Mouse (Mus musculus): ENCODE results near the gene Dgcr6. TPM values are rescaled to one million over a fixed set of nuclear protein-coding genes. Genes with fewer than 3 reads are reported as not detected.
"Not testable (repeated sequence)": the region's sequence is repeated elsewhere in the genome, so short reads cannot be mapped to it uniquely, and the experiment has no call there.

Gene Dgcr6
- total RNA-seq (2021), result 10 to 100 TPM; 66.1 to 70.8 TPM

DNA sequence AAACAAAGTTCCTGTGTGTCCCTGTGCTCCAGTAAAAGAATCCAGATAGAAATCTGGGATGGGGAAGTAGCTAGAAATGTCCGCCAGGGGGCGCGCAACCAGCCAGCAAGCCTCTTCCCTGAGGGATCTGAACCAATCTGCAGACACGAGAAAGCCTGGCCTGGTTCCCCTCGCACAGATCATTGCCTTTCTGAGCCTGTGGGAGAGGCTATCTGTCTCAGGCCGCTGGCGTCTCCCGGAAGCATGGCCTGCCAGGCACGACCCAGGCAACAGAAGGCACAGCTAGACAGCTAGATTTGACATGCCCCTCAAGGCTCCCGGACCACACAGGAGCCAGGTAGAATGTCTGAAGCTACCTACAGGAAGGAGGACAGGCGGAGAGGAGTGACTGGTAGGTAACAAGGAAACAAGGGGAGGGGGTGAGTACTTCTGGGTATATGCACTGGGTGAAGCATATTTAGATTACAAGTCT is at the start of gene Dgcr6:
TSS of gene Dgcr6 (plus strand) at position 130 of the 472 bp plus-strand sequence.
- peak; percentile 74 to 77 for DNase-seq

DNA sequence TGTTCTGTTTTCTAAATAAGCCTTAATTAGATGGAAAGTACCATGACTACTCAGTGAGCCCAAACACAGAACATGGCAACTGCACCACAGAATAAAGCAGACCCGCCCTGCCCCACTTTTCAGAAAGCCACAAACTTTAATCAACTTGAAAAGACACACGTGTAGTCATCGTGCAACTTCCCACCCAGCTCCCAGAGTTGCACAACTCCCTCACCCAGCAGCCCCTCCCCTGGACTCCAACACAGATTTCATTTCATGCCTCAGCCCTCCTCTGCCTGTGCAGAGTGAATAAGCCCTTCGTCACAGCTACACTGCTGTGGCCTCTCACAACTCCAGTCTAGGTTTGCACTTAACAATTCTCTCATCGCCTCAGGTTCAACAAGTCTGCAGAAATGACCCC is 48.1 kb upstream of the Dgcr6 start:
- DNase-seq, result no peak

DNA sequence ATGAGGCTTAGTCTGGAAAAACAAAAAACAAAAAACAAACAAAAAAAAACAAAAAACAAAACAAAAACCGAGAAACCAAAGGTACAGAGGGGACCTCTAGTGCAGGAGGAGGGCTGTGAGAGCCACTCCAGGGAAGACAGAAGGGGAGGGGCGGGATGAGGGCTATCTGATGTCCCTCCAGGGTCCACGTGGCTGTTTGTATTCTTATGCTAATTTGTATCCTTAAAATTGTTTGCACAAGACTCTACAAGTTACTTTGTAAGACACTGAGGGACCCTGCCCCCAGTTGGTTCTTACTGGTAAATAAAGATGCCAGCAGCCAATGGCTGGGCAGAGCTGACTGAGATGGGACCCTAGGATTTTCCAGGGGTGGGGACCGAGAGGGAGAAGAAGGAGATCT is 45.6 kb upstream of the Dgcr6 start:
- DNase-seq, result no peak

DNA sequence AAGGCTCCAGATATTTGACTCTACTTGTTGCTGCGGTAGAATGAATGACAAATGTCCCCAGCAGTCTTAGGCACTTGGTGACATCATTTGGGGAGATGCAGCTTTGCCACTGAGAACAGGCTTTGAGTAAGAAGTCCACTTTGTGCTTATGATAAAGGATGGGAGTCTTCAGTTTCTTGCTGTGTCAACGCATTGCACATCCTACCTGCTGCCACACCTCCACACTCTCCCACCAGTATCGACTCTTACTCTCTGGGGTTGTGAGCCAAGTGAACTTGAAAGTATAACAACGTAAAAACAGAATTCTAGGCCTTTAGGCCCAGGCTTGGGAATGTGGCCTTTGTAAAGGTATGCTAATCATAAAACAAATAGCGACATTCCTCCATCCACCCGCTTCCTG is 41.6 kb upstream of the Dgcr6 start:
- DNase-seq, result no peak

DNA sequence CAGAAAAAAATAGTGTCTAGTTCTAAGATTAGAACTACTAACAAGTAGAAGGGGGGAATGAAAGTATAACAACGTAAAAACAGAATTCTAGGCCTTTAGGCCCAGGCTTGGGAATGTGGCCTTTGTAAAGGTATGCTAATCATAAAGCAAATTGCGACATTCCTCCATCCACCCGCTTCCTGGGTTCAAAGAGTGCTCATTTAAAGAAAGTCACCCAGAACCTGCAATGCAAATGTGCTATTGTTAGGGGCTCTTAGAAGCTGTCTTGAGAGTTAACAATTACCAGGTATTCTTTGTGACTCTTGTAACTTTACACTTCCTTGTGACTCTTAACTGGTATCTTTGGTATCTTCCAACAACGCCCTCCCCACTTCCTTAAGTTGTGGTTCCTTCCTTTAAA is 36.2 kb upstream of the Dgcr6 start:
- DNase-seq, result not testable (repeated sequence)

DNA sequence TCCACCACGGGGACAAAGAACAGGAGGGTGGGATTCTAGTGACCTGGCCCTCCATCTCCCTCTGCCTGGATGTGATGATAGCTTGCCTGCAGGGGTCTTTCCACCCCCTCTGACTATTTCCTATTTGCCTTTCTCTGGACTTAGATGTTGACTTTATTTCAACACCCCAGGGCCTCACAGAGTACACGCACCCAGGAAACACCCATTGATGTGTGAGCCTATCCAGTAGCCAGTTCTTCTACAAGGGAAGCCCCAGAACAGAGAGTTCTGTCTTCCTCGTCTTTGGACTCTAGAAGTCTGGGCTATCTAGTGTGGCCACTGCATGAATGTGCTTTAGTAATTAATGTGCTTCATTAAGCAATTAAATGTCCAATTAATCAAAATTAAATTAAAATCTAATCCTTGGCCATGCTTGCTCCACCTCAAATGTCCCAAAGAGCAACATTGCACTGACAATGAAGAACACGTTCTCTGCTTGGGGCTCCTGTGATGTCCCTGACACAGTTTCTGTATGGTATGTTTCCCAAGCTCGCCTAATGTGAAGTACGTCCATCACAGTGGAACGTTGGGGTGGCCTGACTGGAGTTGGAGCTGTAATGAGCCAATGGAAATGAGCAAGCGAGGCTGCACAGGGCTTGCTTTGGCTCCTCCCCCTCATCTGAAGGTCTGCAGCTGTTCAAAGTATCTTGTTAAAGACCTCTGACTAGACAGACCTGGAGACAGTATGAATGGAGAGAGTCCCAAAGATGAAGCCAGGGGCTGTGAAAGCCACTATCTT is 29.7 kb upstream of the Dgcr6 start:
- DNase-seq, result no peak

DNA sequence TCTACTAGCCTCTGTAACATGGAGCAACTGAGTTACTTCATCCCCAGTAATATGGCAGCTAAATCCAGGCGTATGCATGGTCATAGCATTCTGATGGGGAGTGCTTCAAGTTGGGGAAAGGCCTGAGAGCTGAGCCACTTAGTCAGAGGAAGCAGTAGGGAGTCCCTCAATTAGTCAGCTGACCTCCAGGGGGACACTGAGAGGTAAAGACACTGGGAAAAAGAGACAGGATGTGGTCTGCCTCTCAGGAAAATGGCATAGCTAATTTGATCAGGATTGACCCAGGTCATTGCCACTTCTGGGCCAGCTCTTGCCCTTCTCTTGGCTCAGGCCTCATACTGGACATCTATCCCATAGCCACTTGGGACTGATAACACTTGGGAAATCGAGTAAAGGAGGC is 25.3 kb upstream of the Dgcr6 start:
- no peak for DNase-seq

DNA sequence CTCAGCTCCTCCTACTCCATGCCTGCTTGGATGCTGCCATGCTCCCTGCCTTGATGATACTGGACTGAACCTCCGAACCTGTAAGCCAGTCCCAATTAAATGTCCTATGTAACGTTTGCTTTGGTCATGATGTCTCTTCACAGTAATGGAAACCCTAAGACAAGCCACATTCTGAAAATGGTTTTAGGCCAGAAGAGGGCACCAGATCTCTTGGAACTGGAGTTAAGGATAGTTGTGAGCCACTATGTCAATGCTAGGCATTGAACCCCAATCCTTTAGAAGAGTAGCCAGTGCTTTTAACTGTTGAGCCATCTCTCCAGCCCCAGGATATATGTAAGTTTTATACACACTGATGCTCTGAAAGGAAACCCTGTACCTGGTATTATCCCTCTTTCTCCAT is 20.9 kb upstream of the Dgcr6 start:
- no peak for DNase-seq

DNA sequence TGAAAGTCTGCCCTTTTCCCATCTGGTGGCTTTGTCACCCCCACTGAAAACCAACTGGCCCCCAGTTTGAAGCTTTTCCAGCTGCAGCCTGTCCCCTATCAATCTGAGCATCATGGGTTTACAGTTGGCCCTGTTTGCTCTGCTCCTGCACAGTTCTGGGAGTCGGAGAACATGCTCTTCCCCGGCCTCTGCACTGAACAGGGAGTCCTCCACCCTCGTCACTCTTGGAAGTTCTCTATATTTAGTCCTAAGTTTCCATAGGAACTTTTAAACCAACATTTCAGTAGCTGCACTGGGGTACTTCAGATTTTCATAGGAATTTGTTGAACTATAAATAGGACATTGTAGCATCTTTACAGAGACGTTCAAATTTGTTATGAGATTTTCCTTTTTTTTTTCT is 19.4 kb upstream of the Dgcr6 start:
- no peak for DNase-seq

DNA sequence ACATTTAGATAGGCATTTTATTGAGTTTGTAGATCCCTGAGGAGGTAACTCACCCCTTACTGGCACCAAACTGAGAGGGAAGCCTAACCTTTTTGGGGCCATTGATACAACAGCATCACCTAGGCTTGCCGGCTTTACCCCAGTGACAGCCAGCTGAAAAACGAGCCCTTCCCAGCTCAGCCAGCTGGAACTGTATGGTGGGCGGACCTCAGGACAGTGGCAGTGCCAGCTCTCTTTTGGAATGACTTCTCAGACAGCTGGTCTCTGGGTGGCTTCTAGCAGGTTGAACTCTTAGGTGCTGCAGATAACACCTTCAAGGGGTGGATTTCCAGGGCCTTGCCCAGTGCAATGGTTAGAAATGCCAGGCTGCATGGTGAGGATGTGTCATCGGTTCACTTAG is 18.4 kb upstream of the Dgcr6 start:
- DNase-seq, result no peak

DNA sequence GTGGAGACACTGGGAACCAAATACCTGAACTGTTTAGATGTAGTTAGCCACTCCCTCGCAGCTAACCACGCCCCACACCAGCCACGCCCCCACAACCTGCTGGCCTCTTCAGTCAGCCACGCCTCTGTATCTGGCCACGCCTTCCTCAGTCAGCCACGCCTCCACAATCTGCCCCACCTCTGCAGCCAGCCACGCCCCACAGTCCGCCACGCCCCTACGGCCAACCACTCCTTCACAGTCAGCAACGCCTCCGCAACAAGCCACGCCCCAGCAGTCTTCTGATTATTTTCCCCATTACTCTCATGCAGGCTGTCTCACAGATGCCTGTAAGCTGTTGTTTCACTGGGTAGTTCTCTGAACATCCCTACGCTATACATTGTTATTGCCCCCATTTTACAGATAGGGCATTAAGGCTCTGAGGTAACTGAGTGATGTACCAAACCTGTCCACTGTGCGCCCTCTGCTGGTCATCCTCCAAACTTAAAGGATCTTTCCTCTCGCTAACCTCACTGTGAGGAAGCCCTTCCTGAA is 16.2 kb upstream of the Dgcr6 start:
- peak in 1 of 2 experiments; percentile 29 for DNase-seq

DNA sequence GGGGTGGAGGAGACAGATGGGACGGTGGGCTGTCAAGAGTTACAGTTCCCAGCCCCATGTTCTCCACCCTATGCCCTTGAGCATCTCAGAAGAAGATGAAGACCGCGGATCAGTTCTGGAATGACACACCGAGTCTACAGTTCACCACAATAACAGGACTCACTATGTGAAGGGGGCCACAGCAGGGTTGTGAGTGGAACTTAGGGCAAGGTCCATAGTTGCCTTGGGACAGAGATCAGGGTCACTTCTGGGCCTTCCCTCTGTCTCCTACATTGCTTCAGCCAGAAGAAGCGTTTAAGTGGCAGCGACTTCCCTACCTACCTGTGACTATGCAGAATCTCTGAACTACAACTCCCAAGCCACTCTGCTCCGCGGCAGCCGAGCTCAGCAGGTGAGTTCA is 15.6 kb upstream of the Dgcr6 start:
- no peak for DNase-seq

DNA sequence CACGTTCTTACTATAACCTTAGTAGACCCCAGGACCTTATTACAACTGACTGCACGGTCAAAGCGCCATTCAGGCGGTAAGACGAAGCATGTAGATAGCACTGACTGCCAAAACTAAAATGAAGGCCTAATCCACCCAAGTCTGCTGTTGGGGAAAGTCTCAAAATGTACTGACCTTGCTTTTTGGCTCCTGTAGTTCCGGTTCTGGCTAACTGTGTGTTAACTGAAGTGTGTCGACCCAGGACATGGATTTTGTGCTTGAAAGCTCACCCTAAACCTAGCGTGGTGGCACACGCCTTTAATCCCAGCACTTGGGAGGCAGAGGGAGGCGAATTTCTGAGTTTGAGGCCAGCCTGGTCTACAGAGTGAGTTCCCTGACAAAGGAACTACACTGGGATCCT is 7.7 kb upstream of the Dgcr6 start:
- DNase-seq, result no peak

DNA sequence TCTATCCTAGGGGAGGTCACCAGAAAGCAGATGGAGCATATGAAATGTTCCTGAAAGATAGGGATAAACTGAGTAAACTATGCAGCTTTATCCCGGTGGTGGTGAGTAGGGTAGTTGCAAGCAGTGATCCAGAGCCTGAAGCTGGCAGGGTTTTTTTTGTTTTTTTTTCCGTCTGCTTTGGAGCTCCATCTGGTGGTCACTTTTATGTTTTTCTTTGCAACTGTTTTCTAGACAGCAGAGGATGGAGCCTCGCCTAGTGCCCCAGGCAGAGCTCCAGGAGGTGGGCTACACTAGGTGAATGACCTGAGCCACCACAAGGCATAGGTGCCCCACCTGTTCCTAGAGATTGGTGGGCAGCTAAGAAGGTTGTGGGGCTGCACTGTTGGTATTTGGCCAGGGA is 5.0 kb upstream of the Dgcr6 start:
- no peak for DNase-seq

DNA sequence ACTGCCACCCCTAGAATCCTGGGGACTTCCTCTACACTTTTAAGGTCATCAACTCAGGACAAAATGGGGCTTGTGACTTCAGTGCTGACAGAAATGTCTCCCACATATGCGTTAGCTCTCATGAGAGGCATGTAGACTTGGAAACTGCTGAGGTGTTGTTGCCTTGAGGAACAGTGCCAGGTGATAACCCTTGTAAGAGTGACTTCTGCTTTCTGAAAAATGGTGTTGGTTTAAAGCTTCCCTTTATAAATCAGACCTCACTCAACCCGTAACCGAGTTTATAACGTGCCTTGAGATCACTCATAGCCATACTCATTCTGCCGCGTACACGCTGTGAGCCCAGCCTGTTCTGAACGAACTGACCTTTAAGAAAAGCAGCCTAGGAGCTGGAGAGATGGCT is 4.6 kb upstream of the Dgcr6 start:
- DNase-seq, result no peak

DNA sequence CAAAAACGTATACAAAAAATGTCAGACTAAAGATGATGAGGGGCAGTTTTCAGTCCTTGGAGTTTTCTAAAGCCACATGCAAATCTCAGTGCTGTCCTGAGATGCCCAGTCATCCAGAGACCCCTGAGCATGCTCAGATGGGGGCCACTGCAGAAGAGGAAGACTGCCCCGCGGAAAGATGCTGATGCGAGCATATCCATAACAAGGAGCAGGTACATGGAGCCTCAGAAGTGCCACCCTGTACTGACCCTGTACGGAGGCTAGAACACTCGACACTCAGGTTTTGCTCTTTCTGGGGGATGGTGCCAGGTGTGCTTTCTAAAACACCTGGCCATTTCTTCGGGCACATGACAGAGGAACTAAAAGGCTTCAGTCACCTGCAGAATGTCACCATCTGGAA is 338 bp upstream of the Dgcr6 start:
- no peak for DNase-seq

DNA sequence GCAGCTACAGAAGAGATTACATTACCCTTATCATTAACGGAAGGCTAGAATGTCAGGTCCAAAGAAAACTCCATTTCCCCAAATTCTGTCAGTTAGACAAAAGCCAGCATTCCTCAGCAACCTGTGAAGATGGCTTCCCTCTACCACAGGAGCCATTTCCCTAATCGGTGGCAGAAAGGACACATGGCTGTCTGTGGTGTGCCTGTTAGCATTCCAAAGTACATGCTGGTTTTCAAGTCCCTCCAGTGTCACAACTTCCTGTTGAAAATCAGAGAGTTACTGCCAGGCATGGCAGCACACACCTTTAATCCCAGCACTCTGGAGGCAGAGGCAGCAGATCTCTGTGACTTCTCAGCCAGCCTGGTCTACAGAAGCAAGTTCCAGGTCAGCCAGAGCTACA is 3.6 kb downstream of the Dgcr6 start:
- no peak for DNase-seq

DNA sequence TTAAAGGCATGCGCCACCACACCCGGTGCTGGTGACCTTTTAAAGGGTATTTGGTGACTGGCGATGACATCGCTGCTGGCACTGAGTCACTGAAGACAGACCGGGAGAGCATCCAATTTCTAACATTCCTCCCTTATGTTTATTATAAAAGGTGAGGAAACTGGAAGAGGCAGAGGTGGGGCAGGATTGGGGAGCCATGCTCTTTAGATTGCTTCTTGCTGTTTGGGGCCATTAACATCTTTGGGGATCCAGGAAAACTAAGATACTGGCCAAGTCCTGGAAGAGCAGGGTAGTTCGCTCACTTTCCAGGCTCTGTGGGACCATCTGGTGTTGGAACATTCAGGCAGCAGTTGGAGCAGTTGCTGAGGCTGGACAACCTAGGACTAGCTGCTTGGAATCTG is 5.7 kb downstream of the Dgcr6 start:
- no peak for DNase-seq

DNA sequence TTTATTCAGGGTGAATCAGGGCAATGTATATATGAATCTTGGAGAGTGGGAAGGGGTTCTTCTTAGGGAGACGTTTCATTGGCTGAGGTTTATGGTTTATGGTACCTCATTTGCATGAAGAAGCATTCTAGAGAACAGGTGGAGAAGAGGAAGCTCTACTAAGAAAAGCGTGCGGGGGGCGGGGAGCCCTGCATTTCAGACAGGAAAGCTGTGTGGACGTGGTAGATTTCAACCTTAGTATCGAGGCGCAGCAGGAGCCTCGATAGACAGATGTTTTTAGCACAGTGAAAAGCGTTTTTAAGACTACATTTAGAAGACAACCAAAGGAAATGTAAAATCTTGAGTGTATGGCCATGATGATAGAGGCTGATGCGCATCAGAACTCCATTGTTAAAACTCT is 6.6 kb downstream of the Dgcr6 start:
- DNase-seq, result no peak

DNA sequence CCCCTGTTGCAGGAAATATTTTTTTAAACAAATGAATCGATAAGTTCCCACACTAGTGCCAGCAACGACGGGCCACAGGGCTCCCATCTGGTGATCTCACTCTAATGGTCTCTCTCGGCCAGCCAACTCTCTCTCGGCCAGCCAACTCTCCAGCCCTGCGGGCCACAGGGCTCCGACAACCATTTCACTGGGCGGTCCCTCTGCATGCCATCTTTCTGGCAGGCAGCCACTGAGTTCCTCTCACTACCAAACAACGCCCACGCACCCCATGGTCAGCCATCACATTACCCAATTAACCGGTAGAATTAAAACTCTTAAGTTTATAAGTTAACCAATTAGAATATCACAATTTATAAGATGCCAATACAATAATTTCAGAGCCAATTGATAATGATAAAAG is 8.5 kb downstream of the Dgcr6 start:
- no peak for DNase-seq

DNA sequence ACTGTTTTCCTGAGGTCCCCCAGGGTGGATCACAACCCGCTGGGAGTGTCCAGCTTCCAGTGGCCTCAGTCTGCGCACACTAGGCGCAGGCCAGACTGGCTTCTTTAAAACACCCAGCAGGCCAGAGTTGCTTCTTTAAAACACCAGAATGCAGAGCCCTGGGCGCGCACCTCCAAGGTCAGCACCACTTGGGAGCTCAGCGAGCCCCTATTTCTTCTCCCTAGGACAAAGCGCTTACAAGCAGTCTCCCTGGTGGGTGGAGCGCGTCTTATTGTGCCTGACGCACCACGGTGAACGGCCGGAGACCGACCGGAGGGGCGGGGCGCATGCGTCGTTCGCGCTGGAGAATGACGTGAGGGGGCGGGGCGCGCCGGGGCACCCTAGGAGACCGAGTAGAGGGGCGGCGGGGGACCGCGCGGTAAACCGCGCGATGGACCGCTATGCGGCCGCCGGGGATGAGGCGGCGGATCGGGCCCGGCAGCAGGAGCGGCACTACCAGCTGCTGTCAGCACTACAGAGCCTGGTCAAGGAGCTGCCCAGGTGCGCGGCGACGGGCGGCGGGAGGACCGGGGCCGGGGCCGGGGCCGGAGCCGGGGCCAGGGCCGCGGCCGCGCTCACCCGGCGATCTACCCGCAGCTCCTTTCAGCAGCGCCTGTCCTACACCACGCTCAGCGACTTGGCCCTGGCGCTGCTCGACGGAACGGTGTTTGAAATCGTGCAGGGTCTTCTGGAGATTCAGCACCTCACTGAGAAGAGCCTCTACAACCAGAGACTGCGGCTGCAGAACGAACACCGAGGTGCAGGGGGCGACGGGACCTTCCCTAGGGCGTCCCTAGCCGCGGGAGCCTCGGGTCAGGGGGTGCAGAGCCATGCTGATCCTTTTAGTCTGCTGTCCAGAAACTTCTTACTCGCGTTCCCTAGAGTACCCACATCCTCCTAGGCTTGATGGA is 13.7 kb downstream of the Dgcr6 start:
- peak; percentile 92 to 93 for DNase-seq

DNA sequence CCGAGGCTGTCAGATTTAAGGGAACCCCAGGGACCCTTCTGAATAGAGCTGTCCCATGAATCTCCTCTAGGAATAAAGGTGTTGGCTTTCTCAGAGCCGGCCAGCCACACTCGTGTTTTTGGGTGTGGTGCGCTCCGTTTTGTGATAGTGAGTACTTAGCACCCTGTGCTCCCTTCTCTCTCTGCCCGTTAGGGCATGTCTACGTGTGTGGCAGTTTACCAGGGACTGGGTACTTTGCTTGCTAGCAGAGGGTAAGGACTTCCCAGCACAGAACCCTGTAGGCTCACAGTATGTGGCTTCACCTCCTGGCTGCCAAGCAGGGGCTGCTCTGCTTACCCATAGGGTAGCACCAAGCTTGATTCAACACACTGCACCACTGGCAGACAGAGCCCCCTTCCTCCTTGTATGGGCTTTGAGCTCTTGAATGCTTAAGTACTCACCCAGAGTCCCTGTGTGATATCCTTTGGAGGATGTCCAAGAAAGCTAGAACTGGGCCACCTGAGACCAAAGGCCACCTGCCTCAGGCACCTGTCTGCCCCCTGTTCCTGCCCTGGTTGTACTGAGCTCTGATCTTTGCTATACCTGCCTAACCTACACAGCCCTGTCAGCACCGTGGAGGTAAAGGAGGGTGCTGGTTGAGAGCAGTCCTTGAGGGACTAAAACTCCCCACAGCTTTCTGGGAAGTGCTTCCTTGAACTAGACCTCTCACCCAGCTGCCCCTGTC is 16.2 kb downstream of the Dgcr6 start:
- DNase-seq, result no peak

DNA sequence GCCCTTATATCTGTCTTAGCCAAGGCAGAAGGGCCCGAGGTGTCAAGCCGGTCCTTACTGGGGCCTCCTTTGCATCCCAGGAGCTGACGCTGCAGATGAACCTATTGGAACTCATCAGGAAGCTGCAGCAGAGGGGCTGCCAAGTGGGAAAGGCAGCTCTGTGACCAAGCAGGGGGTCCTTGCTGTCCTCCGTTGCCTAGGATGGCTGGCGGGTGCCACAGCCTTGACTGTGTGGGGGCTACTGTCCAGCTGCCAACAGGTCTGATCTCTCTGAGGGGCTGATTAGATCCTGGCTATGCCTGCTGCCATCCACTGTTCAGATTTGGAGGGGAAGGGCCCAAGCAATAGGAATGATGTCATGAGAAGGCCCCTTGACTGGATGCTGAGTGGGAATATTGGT is 18.1 kb downstream of the Dgcr6 start:
- no peak for DNase-seq
